Mouse (Mus musculus): ENCODE results near the gene Twist1. TPM values are rescaled to one million over a fixed set of nuclear protein-coding genes. Genes with fewer than 3 reads are reported as not detected.

Gene Twist1
- polyA plus RNA-seq, 1 experiment from 2014 or later: 7.5 TPM

GRCm38 (mm10) chr12:33956576-33957399, 683 bp upstream of the Twist1 start:
- peak; percentile 62 for ATAC-seq (ENCODE audit: insufficient number of reproducible peaks, insufficient read depth, low FRiP score, low read depth)
- 3% methylated on average over 39 of the region's 43 CpGs for WGBS
- H3K9ac ChIP-seq (replicated peaks; ENCODE audit: low read depth, low read length): peak overlapping the region; percentile 33
- H3K27ac ChIP-seq (ENCODE audit: low read length): peak overlapping the region; percentile 27; the same call in 1 of the 2 replicates
- peak overlapping the region; percentile 61 for H3K4me3 ChIP-seq (ENCODE audit: low read depth, low read length)
- no peaks in the 10 kb centered on the region for H3K36me3 ChIP-seq (ENCODE audit: control insufficient read depth, insufficient read depth, low read length)
- no peaks in the 10 kb centered on the region for H3K9me3 ChIP-seq (ENCODE audit: control insufficient read depth, low read depth, low read length)
- 0 out of 2 replicates have a peak, but pooled peaks cover 7% of the 10 kb centered on the region for H3K4me1 ChIP-seq (ENCODE audit: control insufficient read depth, insufficient read depth, low read length)
- peak overlapping the region; percentile 68 for H3K4me2 ChIP-seq (replicated peaks; ENCODE audit: low read depth, low read length)
- H3K27me3 ChIP-seq (ENCODE audit: control insufficient read depth, insufficient read depth, low read length): peaks cover 43% of the 10 kb centered on the region

DNA sequence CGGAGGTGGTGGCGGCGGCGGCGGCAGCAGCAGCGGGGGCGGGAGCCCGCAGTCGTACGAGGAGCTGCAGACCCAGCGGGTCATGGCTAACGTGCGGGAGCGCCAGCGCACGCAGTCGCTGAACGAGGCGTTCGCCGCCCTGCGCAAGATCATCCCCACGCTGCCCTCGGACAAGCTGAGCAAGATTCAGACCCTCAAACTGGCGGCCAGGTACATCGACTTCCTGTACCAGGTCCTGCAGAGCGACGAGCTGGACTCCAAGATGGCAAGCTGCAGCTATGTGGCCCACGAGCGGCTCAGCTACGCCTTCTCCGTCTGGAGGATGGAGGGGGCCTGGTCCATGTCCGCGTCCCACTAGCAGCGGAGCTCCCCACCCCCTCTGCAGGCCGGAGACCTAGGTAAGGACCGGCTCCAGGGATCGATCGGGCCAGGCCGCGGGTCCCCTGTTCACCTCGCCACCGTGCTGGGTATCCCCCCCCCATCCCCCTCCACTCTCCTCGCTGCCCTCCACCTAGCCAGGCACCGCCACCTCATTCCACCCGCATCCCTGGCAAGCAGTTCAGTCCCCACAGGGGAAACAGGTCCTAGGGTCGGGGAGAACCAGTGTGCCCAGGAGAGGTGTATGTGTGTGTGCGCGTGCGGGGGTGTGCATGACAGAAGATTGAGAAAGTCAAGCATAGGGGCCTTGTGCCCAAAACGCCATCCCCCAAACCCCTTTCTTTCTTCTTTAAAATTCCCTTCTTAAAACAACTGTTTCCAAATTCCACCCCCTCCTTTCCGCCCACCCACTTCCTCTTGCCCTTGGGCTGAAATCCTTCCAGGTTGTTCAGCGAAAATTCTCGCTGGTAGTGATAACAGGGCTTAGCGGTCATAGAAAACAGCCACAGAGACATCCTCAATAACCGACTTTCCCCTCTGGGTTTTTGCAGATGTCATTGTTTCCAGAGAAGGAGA, 1.0 kb downstream of the Twist1 start:
- peaks cover 44% of the 10 kb centered on the region for H3K27me3 ChIP-seq (ENCODE audit: control insufficient read depth, insufficient read depth, low read length)

DNA sequence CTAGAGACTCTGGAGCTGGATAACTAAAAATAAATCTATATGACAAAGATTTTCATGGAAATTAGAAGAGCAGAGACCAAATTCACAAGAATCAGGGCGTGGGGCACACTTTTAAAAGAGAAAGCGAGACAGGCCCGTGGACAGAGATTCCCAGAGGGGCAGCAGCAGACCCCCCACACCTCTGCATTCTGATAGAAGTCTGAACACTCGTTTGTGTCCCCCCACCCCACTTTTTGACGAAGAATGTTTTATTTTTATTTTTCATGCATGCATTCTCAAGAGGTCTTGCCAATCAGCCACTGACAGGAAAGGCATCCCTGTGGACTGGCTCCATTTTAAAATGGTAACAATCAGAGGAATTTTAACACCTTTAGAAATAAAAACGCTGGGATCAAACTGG, 1.7 kb downstream of the Twist1 start:
- Histone ChIP-seq H3K4me2 (replicated peaks; ENCODE audit: low read depth, low read length) (peak overlapping the region; percentile 68), H3K9me3 (ENCODE audit: control insufficient read depth, low read depth, low read length) (no peaks in the 10 kb centered on the region), H3K4me1 (ENCODE audit: control insufficient read depth, insufficient read depth, low read length) (0 out of 2 replicates have a peak, but pooled peaks cover 7% of the 10 kb centered on the region), H3K4me3 (ENCODE audit: low read depth, low read length) (peak overlapping the region; percentile 61), H3K27ac (ENCODE audit: low read length) (no peak overlapping the region), H3K9ac (replicated peaks; ENCODE audit: low read depth, low read length) (peak overlapping the region; percentile 67; the same call in 1 of the 2 replicates), H3K27me3 (ENCODE audit: control insufficient read depth, insufficient read depth, low read length) (peaks cover 46% of the 10 kb centered on the region), H3K36me3 (ENCODE audit: control insufficient read depth, insufficient read depth, low read length) (no peaks in the 10 kb centered on the region)
- 8% methylated on average over 6 of the region's 6 CpGs for WGBS
- ATAC-seq (ENCODE audit: insufficient number of reproducible peaks, insufficient read depth, low FRiP score, low read depth): no peak

More for the DNA sequence above, 1.0 kb downstream of the Twist1 start:
- H3K4me2 ChIP-seq (replicated peaks; ENCODE audit: low read depth, low read length): peak overlapping the region; percentile 68
- under 1% methylated on average over 46 of the region's 56 CpGs for WGBS
- H3K27ac ChIP-seq (ENCODE audit: low read length): peak overlapping the region; percentile 48
- H3K9ac ChIP-seq (replicated peaks; ENCODE audit: low read depth, low read length): peak overlapping the region; percentile 67
- no peaks in the 10 kb centered on the region for H3K36me3 ChIP-seq (ENCODE audit: control insufficient read depth, insufficient read depth, low read length)
- H3K4me1 ChIP-seq (ENCODE audit: control insufficient read depth, insufficient read depth, low read length): 0 out of 2 replicates have a peak, but pooled peaks cover 7% of the 10 kb centered on the region
- peak overlapping the region; percentile 61 for H3K4me3 ChIP-seq (ENCODE audit: low read depth, low read length)
- no peaks in the 10 kb centered on the region for H3K9me3 ChIP-seq (ENCODE audit: control insufficient read depth, low read depth, low read length)
- ATAC-seq (ENCODE audit: insufficient number of reproducible peaks, insufficient read depth, low FRiP score, low read depth): peak; percentile 26; the same call in 1 of the 2 replicates

GRCm38 (mm10) chr12:33959846-33960245, 2.4 kb downstream of the Twist1 start:
- H3K36me3 ChIP-seq (ENCODE audit: control insufficient read depth, insufficient read depth, low read length): no peaks in the 10 kb centered on the region
- WGBS: 4% methylated on average over 3 of the region's 3 CpGs
- ATAC-seq (ENCODE audit: insufficient number of reproducible peaks, insufficient read depth, low FRiP score, low read depth): no peak
- H3K4me2 ChIP-seq (replicated peaks; ENCODE audit: low read depth, low read length): peak overlapping the region; percentile 25
- no peak overlapping the region for H3K27ac ChIP-seq (ENCODE audit: low read length)
- H3K27me3 ChIP-seq (ENCODE audit: control insufficient read depth, insufficient read depth, low read length): peaks cover 49% of the 10 kb centered on the region
- peak overlapping the region; percentile 17; the same call in 1 of the 2 replicates for H3K4me3 ChIP-seq (ENCODE audit: low read depth, low read length)
- no peak overlapping the region for H3K9ac ChIP-seq (replicated peaks; ENCODE audit: low read depth, low read length)
- 0 out of 2 replicates have a peak, but pooled peaks cover 7% of the 10 kb centered on the region for H3K4me1 ChIP-seq (ENCODE audit: control insufficient read depth, insufficient read depth, low read length)
- H3K9me3 ChIP-seq (ENCODE audit: control insufficient read depth, low read depth, low read length): no peaks in the 10 kb centered on the region

- Histone ChIP-seq H3K4me1 (ENCODE audit: control insufficient read depth, insufficient read depth, low read length) (0 out of 2 replicates have a peak, but pooled peaks cover 5% of the 10 kb centered on the region), H3K27ac (ENCODE audit: low read length) (no peak overlapping the region), H3K36me3 (ENCODE audit: control insufficient read depth, insufficient read depth, low read length) (no peaks in the 10 kb centered on the region), H3K9me3 (ENCODE audit: control insufficient read depth, low read depth, low read length) (no peaks in the 10 kb centered on the region), H3K4me2 (replicated peaks; ENCODE audit: low read depth, low read length) (no peak overlapping the region), H3K9ac (replicated peaks; ENCODE audit: low read depth, low read length) (no peak overlapping the region), H3K27me3 (ENCODE audit: control insufficient read depth, insufficient read depth, low read length) (peaks cover 50% of the 10 kb centered on the region), H3K4me3 (ENCODE audit: low read depth, low read length) (no peak overlapping the region)
- ATAC-seq (ENCODE audit: insufficient number of reproducible peaks, insufficient read depth, low FRiP score, low read depth): no peak
- WGBS: 38% methylated on average over 5 of the region's 5 CpGs
These were observed 3.5 kb downstream of the Twist1 start for GRCm38 (mm10) chr12:33961013-33961412.

- Histone ChIP-seq H3K27ac (ENCODE audit: low read length) (no peak overlapping the region), H3K4me2 (replicated peaks; ENCODE audit: low read depth, low read length) (no peak overlapping the region), H3K36me3 (ENCODE audit: control insufficient read depth, insufficient read depth, low read length) (no peaks in the 10 kb centered on the region), H3K27me3 (ENCODE audit: control insufficient read depth, insufficient read depth, low read length) (peaks cover 48% of the 10 kb centered on the region), H3K4me3 (ENCODE audit: low read depth, low read length) (no peak overlapping the region), H3K9me3 (ENCODE audit: control insufficient read depth, low read depth, low read length) (no peaks in the 10 kb centered on the region), H3K9ac (replicated peaks; ENCODE audit: low read depth, low read length) (no peak overlapping the region), H3K4me1 (ENCODE audit: control insufficient read depth, insufficient read depth, low read length) (peaks cover 5% of the 10 kb centered on the region; the same call in 1 of the 2 replicates)
- no peak for ATAC-seq (ENCODE audit: insufficient number of reproducible peaks, insufficient read depth, low FRiP score, low read depth)
- 14% methylated on average over 17 of the region's 17 CpGs for WGBS
These were observed 4.8 kb downstream of the Twist1 start for GRCm38 (mm10) chr12:33962118-33962772.

- ATAC-seq (ENCODE audit: insufficient number of reproducible peaks, insufficient read depth, low FRiP score, low read depth): no peak
- Histone ChIP-seq H3K27ac (ENCODE audit: low read length) (no peak overlapping the region), H3K9me3 (ENCODE audit: control insufficient read depth, low read depth, low read length) (no peaks in the 10 kb centered on the region), H3K4me3 (ENCODE audit: low read depth, low read length) (no peak overlapping the region), H3K9ac (replicated peaks; ENCODE audit: low read depth, low read length) (no peak overlapping the region), H3K27me3 (ENCODE audit: control insufficient read depth, insufficient read depth, low read length) (peaks cover 52% of the 10 kb centered on the region), H3K36me3 (ENCODE audit: control insufficient read depth, insufficient read depth, low read length) (no peaks in the 10 kb centered on the region), H3K4me1 (ENCODE audit: control insufficient read depth, insufficient read depth, low read length) (peaks cover 8% of the 10 kb centered on the region), H3K4me2 (replicated peaks; ENCODE audit: low read depth, low read length) (no peak overlapping the region)
- 33% methylated on average over 9 of the region's 9 CpGs for WGBS
These were observed 5.3 kb downstream of the Twist1 start for GRCm38 (mm10) chr12:33962773-33963130.
